Comparison of ENCODE assay signal across 12 mouse cellular contexts in genomic region chr17:27406956-27407355, GRCm38 (mm10).
DNase-seq lines count a peak whose midpoint lies in the region; ATAC-seq and TF ChIP-seq lines count a peak whose summit lies in the region.
"Had no signal": no experiment of that assay in that cellular context is flagged by ENCODE, and none has a peak within 500 bp of the region (broad histone marks: within the 10 kb centered on the region; RNA-seq: fewer than 3 reads in every experiment).

No protein-coding gene starts in this region.

- DNase-seq in cerebellum, postnatal 14 days, result peak; percentile 69 to 76
- DNase-seq in cerebellum, adult 11 months, result no peak
- no peak for DNase-seq in midbrain, embryonic 11.5 days (ENCODE audit: low spot score, missing footprints)
- no peak for DNase-seq in layer of hippocampus, adult 2 months (ENCODE audit: low spot score in 2 of 2)
- no peak for DNase-seq in gastrocnemius, postnatal 25 days
- DNase-seq: kidney, postnatal 14 days; right cerebral cortex, postnatal 14 days had no signal

- H3K36me3 ChIP-seq in midbrain, embryonic 13.5 days, result no peaks in the 10 kb centered on the region
- H3K36me3 ChIP-seq in midbrain, embryonic 11.5 days (ENCODE audit: control insufficient read depth, insufficient read depth, low read length), result no peaks in the 10 kb centered on the region
- H3K36me3 ChIP-seq in embryonic facial prominence, embryonic 15.5 days, result no peaks in the 10 kb centered on the region
- no peaks in the 10 kb centered on the region for H3K36me3 ChIP-seq in neural tube, embryonic 14.5 days (ENCODE audit: control insufficient read depth, insufficient read depth, low read length)
- H3K36me3 ChIP-seq: embryonic facial prominence, embryonic 12.5 days had no signal

- H3K9me3 ChIP-seq in midbrain, embryonic 13.5 days, result no peaks in the 10 kb centered on the region
- no peaks in the 10 kb centered on the region for H3K9me3 ChIP-seq in midbrain, embryonic 11.5 days (ENCODE audit: control insufficient read depth, low read length)
- no peaks in the 10 kb centered on the region for H3K9me3 ChIP-seq in embryonic facial prominence, embryonic 15.5 days (replicated peaks)
- H3K9me3 ChIP-seq in neural tube, embryonic 14.5 days (ENCODE audit: control insufficient read depth, low read length), result no peaks in the 10 kb centered on the region
- H3K9me3 ChIP-seq: embryonic facial prominence, embryonic 12.5 days had no signal

- no peak overlapping the region for H3K4me3 ChIP-seq in midbrain, embryonic 13.5 days (replicated peaks)
- no peak overlapping the region for H3K4me3 ChIP-seq in midbrain, embryonic 11.5 days (ENCODE audit: low read depth, low read length)
- H3K4me3 ChIP-seq in embryonic facial prominence, embryonic 15.5 days (replicated peaks), result no peak overlapping the region
- H3K4me3 ChIP-seq in neural tube, embryonic 14.5 days (ENCODE audit: low read depth, low read length), result no peak overlapping the region
- H3K4me3 ChIP-seq in layer of hippocampus, adult 2 months, result no peak overlapping the region
- H3K4me3 ChIP-seq: embryonic facial prominence, embryonic 12.5 days had no signal

- H3K27ac ChIP-seq in midbrain, embryonic 13.5 days, result no peak overlapping the region
- no peak overlapping the region for H3K27ac ChIP-seq in midbrain, embryonic 11.5 days (ENCODE audit: low read depth, low read length)
- no peak overlapping the region for H3K27ac ChIP-seq in embryonic facial prominence, embryonic 15.5 days (replicated peaks)
- H3K27ac ChIP-seq in neural tube, embryonic 14.5 days (ENCODE audit: low read depth, low read length), result no peak overlapping the region
- no peak overlapping the region for H3K27ac ChIP-seq in layer of hippocampus, adult 2 months
- H3K27ac ChIP-seq: embryonic facial prominence, embryonic 12.5 days had no signal

- H3K27me3 ChIP-seq in midbrain, embryonic 13.5 days, result no peaks in the 10 kb centered on the region
- no peaks in the 10 kb centered on the region for H3K27me3 ChIP-seq in midbrain, embryonic 11.5 days (ENCODE audit: control insufficient read depth, insufficient read depth, low read length)
- no peaks in the 10 kb centered on the region for H3K27me3 ChIP-seq in embryonic facial prominence, embryonic 15.5 days
- no peaks in the 10 kb centered on the region for H3K27me3 ChIP-seq in neural tube, embryonic 14.5 days (ENCODE audit: control insufficient read depth, insufficient read depth, low read length)
- H3K27me3 ChIP-seq: embryonic facial prominence, embryonic 12.5 days had no signal

- TF ChIP-seq CTCF in layer of hippocampus, adult 2 months (conservative IDR thresholded peaks at IDR 0.05), result no peak

- 80% methylated on average over 4 of the region's 4 CpGs for WGBS in midbrain, embryonic 13.5 days
- WGBS in midbrain, embryonic 11.5 days, result 84% methylated on average over 4 of the region's 4 CpGs
- WGBS in embryonic facial prominence, embryonic 15.5 days, result 57% methylated on average over 4 of the region's 4 CpGs
- WGBS in neural tube, embryonic 14.5 days, result 36% methylated on average over 4 of the region's 4 CpGs

- peak; percentile 55; the same call in 1 of the 2 replicates for ATAC-seq in midbrain, embryonic 13.5 days
- no peak for ATAC-seq in midbrain, embryonic 11.5 days (ENCODE audit: low FRiP score)
- peak; percentile 60; the same call in 1 of the 2 replicates for ATAC-seq in embryonic facial prominence, embryonic 15.5 days (ENCODE audit: insufficient number of reproducible peaks, low FRiP score, low TSS enrichment, low read depth)
- peak; percentile 60; the same call in 1 of the 2 replicates for ATAC-seq in neural tube, embryonic 14.5 days (ENCODE audit: low read depth)
- ATAC-seq: inflammation-experienced regulatory T-cells, adult 6 months had no signal

- H3K4me2 ChIP-seq in midbrain, embryonic 13.5 days (replicated peaks), result no peak overlapping the region
- no peak overlapping the region for H3K4me2 ChIP-seq in midbrain, embryonic 11.5 days
- no peak overlapping the region for H3K4me2 ChIP-seq in embryonic facial prominence, embryonic 15.5 days (replicated peaks)
- no peak overlapping the region for H3K4me2 ChIP-seq in neural tube, embryonic 14.5 days (ENCODE audit: low read depth, low read length)
- H3K4me2 ChIP-seq: embryonic facial prominence, embryonic 12.5 days had no signal

- H3K4me1 ChIP-seq in midbrain, embryonic 13.5 days (replicated peaks), result peaks cover 11% of the 10 kb centered on the region
- H3K4me1 ChIP-seq in midbrain, embryonic 11.5 days (ENCODE audit: control insufficient read depth, insufficient read depth, low read length), result peaks cover 2% of the 10 kb centered on the region
- H3K4me1 ChIP-seq in embryonic facial prominence, embryonic 15.5 days, result peaks cover 8% of the 10 kb centered on the region; the same call in 1 of the 2 replicates
- no peaks in the 10 kb centered on the region for H3K4me1 ChIP-seq in neural tube, embryonic 14.5 days (ENCODE audit: control insufficient read depth, insufficient read depth, low read length)
- H3K4me1 ChIP-seq: embryonic facial prominence, embryonic 12.5 days had no signal

- H3K9ac ChIP-seq in midbrain, embryonic 13.5 days (replicated peaks), result no peak overlapping the region
- H3K9ac ChIP-seq in midbrain, embryonic 11.5 days (ENCODE audit: low read length), result no peak overlapping the region
- no peak overlapping the region for H3K9ac ChIP-seq in embryonic facial prominence, embryonic 15.5 days
- no peak overlapping the region for H3K9ac ChIP-seq in neural tube, embryonic 14.5 days (replicated peaks; ENCODE audit: low read depth, low read length)
- H3K9ac ChIP-seq: embryonic facial prominence, embryonic 12.5 days had no signal

Comparison
In these comparisons a context has a peak if more than half of its experiments do, and no peak if none do; other contexts are left out.
1. DNase-seq: peak in cerebellum, postnatal 14 days (2 of 2); none in cerebellum, adult 11 months (single experiment), midbrain, embryonic 11.5 days (single experiment), layer of hippocampus, adult 2 months (0 of 2) and gastrocnemius, postnatal 25 days (single experiment).